Mouse (Mus musculus): ENCODE measurements around the gene Gna12. TPM values are rescaled to one million over a fixed set of nuclear protein-coding genes. Genes with fewer than 3 reads are reported as not detected.

Gna12 gene
- polyA plus RNA-seq, 1 experiment from 2014 or later: 37.8 TPM

- no peak overlapping the region for H3K27ac ChIP-seq
- H3K27me3 ChIP-seq (replicated peaks): no peaks in the 10 kb centered on the region
- no peaks in the 10 kb centered on the region for H3K4me1 ChIP-seq (replicated peaks)
- no peaks in the 10 kb centered on the region for H3K9me3 ChIP-seq
- H3K36me3 ChIP-seq: no peaks in the 10 kb centered on the region
- no peak overlapping the region for H3K4me3 ChIP-seq (replicated peaks)
- no peak overlapping the region for H3K9ac ChIP-seq
- ATAC-seq: no peak
- WGBS: 60% methylated on average over 5 of the region's 5 CpGs
- H3K4me2 ChIP-seq (replicated peaks): no peak overlapping the region
Measured at GRCm38 (mm10) chr5:140853723-140854122, 23.5 kb upstream of the Gna12 start.

GRCm38 (mm10) chr5:140852435-140852996 is 22.3 kb upstream of the Gna12 start:
- no peak overlapping the region for H3K9ac ChIP-seq
- no peaks in the 10 kb centered on the region for H3K27me3 ChIP-seq (replicated peaks)
- no peak overlapping the region for H3K4me3 ChIP-seq (replicated peaks)
- H3K4me2 ChIP-seq (replicated peaks): no peak overlapping the region
- H3K4me1 ChIP-seq (replicated peaks): no peaks in the 10 kb centered on the region
- H3K27ac ChIP-seq: no peak overlapping the region
- ATAC-seq: 0 out of 2 replicates have a peak, but pooled peaks have one; percentile 10
- no peaks in the 10 kb centered on the region for H3K36me3 ChIP-seq
- 49% methylated on average over 12 of the region's 12 CpGs for WGBS
- H3K9me3 ChIP-seq: no peaks in the 10 kb centered on the region

- no peaks in the 10 kb centered on the region for H3K9me3 ChIP-seq
- H3K4me2 ChIP-seq (replicated peaks): no peak overlapping the region
- H3K4me3 ChIP-seq (replicated peaks): no peak overlapping the region
- H3K27me3 ChIP-seq (replicated peaks): no peaks in the 10 kb centered on the region
- WGBS: 13% methylated on average over 5 of the region's 5 CpGs
- H3K9ac ChIP-seq: no peak overlapping the region
- H3K36me3 ChIP-seq: no peaks in the 10 kb centered on the region
- peak; percentile 20; the same call in 1 of the 2 replicates for ATAC-seq
- H3K4me1 ChIP-seq (replicated peaks): no peaks in the 10 kb centered on the region
- no peak overlapping the region for H3K27ac ChIP-seq
Measured at GRCm38 (mm10) chr5:140847300-140847729, 17.1 kb upstream of the Gna12 start.

- Histone ChIP-seq H3K27me3 (replicated peaks) (no peaks in the 10 kb centered on the region), H3K4me1 (replicated peaks) (no peaks in the 10 kb centered on the region), H3K4me3 (replicated peaks) (no peak overlapping the region), H3K9me3 (no peaks in the 10 kb centered on the region), H3K27ac (no peak overlapping the region), H3K4me2 (replicated peaks) (no peak overlapping the region), H3K9ac (no peak overlapping the region), H3K36me3 (no peaks in the 10 kb centered on the region)
- no peak for ATAC-seq
- 78% methylated on average over 4 of the region's 4 CpGs for WGBS
Measured at GRCm38 (mm10) chr5:140841942-140842341, 11.7 kb upstream of the Gna12 start.

- Histone ChIP-seq H3K9ac (no peak overlapping the region), H3K4me3 (replicated peaks) (peak overlapping the region; percentile 8; the same call in 1 of the 2 replicates), H3K4me1 (replicated peaks) (peaks cover 20% of the 10 kb centered on the region; the same call in 1 of the 2 replicates), H3K27me3 (replicated peaks) (no peaks in the 10 kb centered on the region), H3K36me3 (no peaks in the 10 kb centered on the region), H3K4me2 (replicated peaks) (peak overlapping the region; percentile 51), H3K9me3 (no peaks in the 10 kb centered on the region), H3K27ac (no peak overlapping the region)
- ATAC-seq: no peak
- 80% methylated on average over 8 of the region's 8 CpGs for WGBS
Measured at GRCm38 (mm10) chr5:140831064-140831431, 817 bp upstream of the Gna12 start.

DNA sequence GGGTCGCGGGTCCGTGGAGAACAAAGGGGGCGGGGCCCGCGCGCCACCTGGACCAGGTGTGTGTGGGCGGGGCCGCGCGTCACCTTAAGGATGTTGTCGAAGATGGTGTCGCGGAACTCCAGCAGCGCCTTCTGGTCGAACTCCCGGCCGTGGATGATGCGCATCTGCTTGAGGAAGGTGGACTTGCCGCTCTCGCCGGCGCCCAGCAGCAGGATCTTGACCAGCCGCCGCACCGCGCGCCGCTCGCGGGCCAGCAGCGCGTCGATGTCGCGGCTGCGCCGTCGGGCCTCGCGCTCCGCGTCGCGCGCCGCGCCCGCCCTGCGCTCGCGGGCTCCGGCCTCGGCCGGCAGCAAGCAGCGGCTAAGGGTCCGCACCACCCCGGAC is 328 bp downstream of the Gna12 start:
- H3K4me3 ChIP-seq (replicated peaks): peak overlapping the region; percentile 84
- H3K4me1 ChIP-seq (replicated peaks): peaks cover 20% of the 10 kb centered on the region; the same call in 1 of the 2 replicates
- H3K27ac ChIP-seq: peak overlapping the region; percentile 78
- H3K4me2 ChIP-seq (replicated peaks): peak overlapping the region; percentile 81
- no peaks in the 10 kb centered on the region for H3K27me3 ChIP-seq (replicated peaks)
- no peaks in the 10 kb centered on the region for H3K9me3 ChIP-seq
- 0% methylated on average over 58 of the region's 58 CpGs for WGBS
- no peaks in the 10 kb centered on the region for H3K36me3 ChIP-seq
- peak overlapping the region; percentile 85 for H3K9ac ChIP-seq
- peak; percentile 17 for ATAC-seq

- ATAC-seq: no peak
- Histone ChIP-seq H3K9me3 (no peaks in the 10 kb centered on the region), H3K4me2 (replicated peaks) (peak overlapping the region; percentile 81), H3K27me3 (replicated peaks) (no peaks in the 10 kb centered on the region), H3K4me3 (replicated peaks) (peak overlapping the region; percentile 84), H3K27ac (peak overlapping the region; percentile 78), H3K4me1 (replicated peaks) (peaks cover 20% of the 10 kb centered on the region; the same call in 1 of the 2 replicates), H3K9ac (peak overlapping the region; percentile 85), H3K36me3 (no peaks in the 10 kb centered on the region)
- WGBS: 35% methylated on average over 18 of the region's 18 CpGs
Measured at GRCm38 (mm10) chr5:140829081-140829910, 935 bp downstream of the Gna12 start.

DNA sequence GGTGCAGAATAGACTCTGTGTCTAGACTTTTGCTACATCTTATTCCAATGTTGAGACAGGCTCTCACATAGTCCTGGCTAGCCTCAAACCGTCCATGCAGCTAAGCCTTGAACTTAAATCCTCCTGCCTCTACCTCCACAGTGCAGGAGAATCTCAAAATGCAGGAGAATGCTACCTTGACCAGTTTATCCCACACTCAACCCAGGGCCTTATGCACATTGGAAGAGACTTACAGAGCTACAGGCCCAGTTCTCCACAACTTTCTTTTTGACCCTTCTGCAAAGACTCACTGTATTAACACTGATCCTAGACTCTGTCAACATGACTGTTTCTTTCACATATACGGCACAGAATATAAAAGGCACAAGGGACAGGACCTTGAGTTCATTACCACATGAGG is 1.9 kb downstream of the Gna12 start:
- Histone ChIP-seq H3K4me1 (replicated peaks) (peaks cover 20% of the 10 kb centered on the region; the same call in 1 of the 2 replicates), H3K27ac (0 out of 2 replicates have a peak overlapping the region, but pooled peaks have one; percentile 33), H3K4me3 (replicated peaks) (peak overlapping the region; percentile 2; the same call in 1 of the 2 replicates), H3K27me3 (replicated peaks) (no peaks in the 10 kb centered on the region), H3K4me2 (replicated peaks) (peak overlapping the region; percentile 81), H3K9ac (no peak overlapping the region), H3K9me3 (no peaks in the 10 kb centered on the region), H3K36me3 (no peaks in the 10 kb centered on the region)
- WGBS: 43% methylated on average over 2 of the region's 2 CpGs
- ATAC-seq: no peak

DNA sequence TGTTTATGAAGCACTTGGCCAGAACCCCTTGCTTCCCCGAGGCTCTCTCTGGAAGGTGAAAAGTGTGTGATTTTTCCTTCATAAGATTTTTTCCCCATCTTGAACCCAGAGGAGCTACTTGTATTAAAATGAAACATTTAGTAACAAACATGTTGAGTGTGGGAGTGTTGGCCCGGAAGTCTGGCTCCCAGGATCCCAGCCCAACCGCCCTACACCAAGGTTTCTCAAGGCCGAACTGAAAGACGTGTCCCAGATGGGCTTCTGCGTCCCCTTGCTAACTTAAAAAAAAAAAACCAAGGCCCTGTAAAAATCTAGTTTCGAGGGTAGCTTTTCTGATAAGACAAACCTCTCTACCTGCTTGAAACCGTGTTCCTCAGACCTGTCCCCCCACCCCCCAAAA is 2.3 kb downstream of the Gna12 start:
- H3K4me1 ChIP-seq (replicated peaks): peaks cover 20% of the 10 kb centered on the region; the same call in 1 of the 2 replicates
- no peaks in the 10 kb centered on the region for H3K36me3 ChIP-seq
- 0 out of 2 replicates have a peak overlapping the region, but pooled peaks have one; percentile 33 for H3K27ac ChIP-seq
- H3K9me3 ChIP-seq: no peaks in the 10 kb centered on the region
- no peaks in the 10 kb centered on the region for H3K27me3 ChIP-seq (replicated peaks)
- H3K9ac ChIP-seq: no peak overlapping the region
- 40% methylated on average over 8 of the region's 8 CpGs for WGBS
- no peak for ATAC-seq
- H3K4me2 ChIP-seq (replicated peaks): peak overlapping the region; percentile 81
- H3K4me3 ChIP-seq (replicated peaks): peak overlapping the region; percentile 2

- Histone ChIP-seq H3K27me3 (replicated peaks) (no peaks in the 10 kb centered on the region), H3K4me3 (replicated peaks) (0 out of 2 replicates have a peak overlapping the region, but pooled peaks have one; percentile 2), H3K4me2 (replicated peaks) (peak overlapping the region; percentile 81), H3K4me1 (replicated peaks) (peaks cover 22% of the 10 kb centered on the region; the same call in 1 of the 2 replicates), H3K9ac (no peak overlapping the region), H3K27ac (0 out of 2 replicates have a peak overlapping the region, but pooled peaks have one; percentile 27), H3K9me3 (no peaks in the 10 kb centered on the region), H3K36me3 (no peaks in the 10 kb centered on the region)
- WGBS: 46% methylated on average over 2 of the region's 2 CpGs
- ATAC-seq: no peak
Measured at GRCm38 (mm10) chr5:140827413-140827812, 2.8 kb downstream of the Gna12 start.

GRCm38 (mm10) chr5:140826796-140827195 is 3.4 kb downstream of the Gna12 start:
- Histone ChIP-seq H3K27me3 (replicated peaks) (no peaks in the 10 kb centered on the region), H3K4me3 (replicated peaks) (no peak overlapping the region), H3K36me3 (no peaks in the 10 kb centered on the region), H3K27ac (0 out of 2 replicates have a peak overlapping the region, but pooled peaks have one; percentile 27), H3K9ac (no peak overlapping the region), H3K4me2 (replicated peaks) (0 out of 2 replicates have a peak overlapping the region, but pooled peaks have one; percentile 14), H3K4me1 (replicated peaks) (peaks cover 23% of the 10 kb centered on the region; the same call in 1 of the 2 replicates), H3K9me3 (no peaks in the 10 kb centered on the region)
- 33% methylated on average over 1 of the region's 1 CpGs for WGBS
- ATAC-seq: no peak

GRCm38 (mm10) chr5:140826118-140826517 is 4.1 kb downstream of the Gna12 start:
- ATAC-seq: no peak
- Histone ChIP-seq H3K4me1 (replicated peaks) (peaks cover 23% of the 10 kb centered on the region; the same call in 1 of the 2 replicates), H3K36me3 (no peaks in the 10 kb centered on the region), H3K27me3 (replicated peaks) (no peaks in the 10 kb centered on the region), H3K9me3 (no peaks in the 10 kb centered on the region), H3K27ac (no peak overlapping the region), H3K4me2 (replicated peaks) (no peak overlapping the region), H3K4me3 (replicated peaks) (no peak overlapping the region), H3K9ac (no peak overlapping the region)
- WGBS: 100% methylated on average over 1 of the region's 1 CpGs

Data from intestine, embryonic 15.5 days (tissue).